Mouse (Mus musculus): ENCODE measurements around the gene Guca2a.
"Not testable (repeated sequence)": the region's sequence is repeated elsewhere in the genome, so short reads cannot be mapped to it uniquely, and the experiment has no call there.

- TF ChIP-seq CTCF (IDR thresholded peaks at IDR 0.05; ENCODE audit: control insufficient read depth, insufficient read depth, low read length); POLR2A (IDR thresholded peaks at IDR 0.05; ENCODE audit: borderline replicate concordance, control insufficient read depth, low read depth, low read length): not testable (repeated sequence)
These were observed 9.1 kb upstream of the Guca2a start for GRCm38 (mm10) chr4:119628363-119628762.

Measured in bone marrow, adult 2 months (tissue).